Mouse (Mus musculus) induced T-regulatory cell, adult 2 months (primary cell): Measurements from ENCODE around the gene Trio.
A peak's percentile ranks its signal among the peaks of the same experiment; 100 is the strongest.

Source experiments
- DNase-seq: peaks from one replicate; pipeline ENCODE4 v3.0.0-alpha.2; 2012; ENCODE audit warnings: low read depth

The Trio gene

GRCm38 (mm10) chr15:27718668-27719067 lies 307.0 kb downstream of the Trio start:
- DNase-seq: no peak

- peak; percentile 82 for DNase-seq
Measured at GRCm38 (mm10) chr15:27715331-27715730, 310.3 kb downstream of the Trio start.

- DNase-seq: no peak
Measured at GRCm38 (mm10) chr15:27710698-27711097, 314.9 kb downstream of the Trio start.

GRCm38 (mm10) chr15:27708968-27709612 lies 316.6 kb downstream of the Trio start:
- DNase-seq: no peak

- no peak for DNase-seq
Measured at GRCm38 (mm10) chr15:27708499-27708898, 317.1 kb downstream of the Trio start.

GRCm38 (mm10) chr15:27702972-27703313 lies 322.7 kb downstream of the Trio start:
- no peak for DNase-seq

GRCm38 (mm10) chr15:27702031-27702971 lies 323.3 kb downstream of the Trio start:
- DNase-seq: peak; percentile 66

- DNase-seq: no peak
Measured at GRCm38 (mm10) chr15:27697632-27698031, 328.0 kb downstream of the Trio start.

GRCm38 (mm10) chr15:27693235-27693634 lies 332.4 kb downstream of the Trio start:
- DNase-seq: no peak

GRCm38 (mm10) chr15:27692161-27692560 lies 333.5 kb downstream of the Trio start:
- no peak for DNase-seq

- DNase-seq: no peak
Measured at GRCm38 (mm10) chr15:27691213-27691612, 334.4 kb downstream of the Trio start.

- DNase-seq: no peak
Measured at GRCm38 (mm10) chr15:27688041-27688651, 337.5 kb downstream of the Trio start.

GRCm38 (mm10) chr15:27684813-27685212 lies 340.8 kb downstream of the Trio start:
- no peak for DNase-seq

- no peak for DNase-seq
Measured at GRCm38 (mm10) chr15:27683206-27683605, 342.4 kb downstream of the Trio start.

- DNase-seq: no peak
Measured at GRCm38 (mm10) chr15:27682619-27683018, 343.0 kb downstream of the Trio start.

GRCm38 (mm10) chr15:27681419-27682187 lies 344.0 kb downstream of the Trio start, which contains the start of gene Otulinl:
Gene Otulinl, minus strand, starts transcription at chr15:27681579.
- peak; percentile 98 for DNase-seq

GRCm38 (mm10) chr15:27680997-27681396 lies 344.7 kb downstream of the Trio start:
- peak; percentile 81 for DNase-seq
